Mouse (Mus musculus): ENCODE measurements around the gene Gnat1.

The Gnat1 gene

GRCm38 (mm10) chr9:107679501-107679900, at the start of gene Gnat1:
TSS of gene Gnat1 (minus strand) at chr9:107679712.
- DNase-seq (ENCODE audit: low spot score in 2 of 2): no peak

GRCm38 (mm10) chr9:107728919-107729670, 49.6 kb upstream of the Gnat1 start:
- no peak for DNase-seq (ENCODE audit: low spot score in 2 of 2)

GRCm38 (mm10) chr9:107727041-107727440, 47.5 kb upstream of the Gnat1 start:
- no peak for DNase-seq (ENCODE audit: low spot score in 2 of 2)

- no peak for DNase-seq (ENCODE audit: low spot score in 2 of 2)
These were observed 45.3 kb upstream of the Gnat1 start for GRCm38 (mm10) chr9:107724796-107725195.

- no peak for DNase-seq (ENCODE audit: low spot score in 2 of 2)
These were observed 44.5 kb upstream of the Gnat1 start for GRCm38 (mm10) chr9:107723794-107724531.

GRCm38 (mm10) chr9:107723292-107723691, 43.8 kb upstream of the Gnat1 start:
- no peak for DNase-seq (ENCODE audit: low spot score in 2 of 2)

- DNase-seq (ENCODE audit: low spot score in 2 of 2): no peak
These were observed 39.4 kb upstream of the Gnat1 start for GRCm38 (mm10) chr9:107718781-107719540.

- no peak for DNase-seq (ENCODE audit: low spot score in 2 of 2)
These were observed 37.4 kb upstream of the Gnat1 start for GRCm38 (mm10) chr9:107716951-107717350.

GRCm38 (mm10) chr9:107715632-107716031, 36.1 kb upstream of the Gnat1 start:
- DNase-seq (ENCODE audit: low spot score in 2 of 2): no peak

GRCm38 (mm10) chr9:107714221-107714952, 34.9 kb upstream of the Gnat1 start:
- peak; percentile 69 to 76 for DNase-seq (ENCODE audit: low spot score in 2 of 2)

GRCm38 (mm10) chr9:107709697-107710483, 30.4 kb upstream of the Gnat1 start, which contains the start of gene Sema3f:
TSS of gene Sema3f (minus strand) at chr9:107710475.
- peak; percentile 79 to 81 for DNase-seq (ENCODE audit: low spot score in 2 of 2)

- no peak for DNase-seq (ENCODE audit: low spot score in 2 of 2)
These were observed 29.7 kb upstream of the Gnat1 start for GRCm38 (mm10) chr9:107709096-107709696.

- no peak for DNase-seq (ENCODE audit: low spot score in 2 of 2)
These were observed 29.1 kb upstream of the Gnat1 start for GRCm38 (mm10) chr9:107708439-107709095.

GRCm38 (mm10) chr9:107707701-107708438, 28.4 kb upstream of the Gnat1 start:
- no peak for DNase-seq (ENCODE audit: low spot score in 2 of 2)

- peak in 1 of 2 experiments; percentile 59 for DNase-seq (ENCODE audit: low spot score in 2 of 2)
These were observed 27.3 kb upstream of the Gnat1 start for GRCm38 (mm10) chr9:107706781-107707211.

- DNase-seq (ENCODE audit: low spot score in 2 of 2): no peak
These were observed 24.0 kb upstream of the Gnat1 start for GRCm38 (mm10) chr9:107703337-107704122.

GRCm38 (mm10) chr9:107702606-107703185, 23.2 kb upstream of the Gnat1 start:
- DNase-seq (ENCODE audit: low spot score in 2 of 2): no peak

GRCm38 (mm10) chr9:107701594-107701993, 22.1 kb upstream of the Gnat1 start:
- peak; percentile 83 to 94 for DNase-seq (ENCODE audit: low spot score in 2 of 2)

All from urinary bladder, postnatal 4 days (tissue).